Mouse (Mus musculus) thymus, adult 2 months (tissue): ENCODE data around the gene Tnfsf18.

Experiments used
- CTCF ChIP-seq: fragments of 200-500 bp; IDR thresholded peaks from 2 replicates; pipeline ENCODE4 v1.5.1; 2012; ENCODE audit warnings: mild to moderate bottlenecking, control low read depth, low read length, moderate library complexity, borderline replicate concordance; ENCODE audit not compliant: control insufficient read depth, poor library complexity, insufficient read depth; ENCODE audit errors: extremely low read depth
- POLR2A ChIP-seq: fragments of 200-500 bp; IDR thresholded peaks from 2 replicates; pipeline ENCODE4 v1.6.1; 2012; ENCODE audit warnings: mild to moderate bottlenecking, low read length, control low read depth, moderate library complexity; ENCODE audit not compliant: control insufficient read depth, poor library complexity, insufficient read depth; ENCODE audit errors: extremely low read depth

DNA sequence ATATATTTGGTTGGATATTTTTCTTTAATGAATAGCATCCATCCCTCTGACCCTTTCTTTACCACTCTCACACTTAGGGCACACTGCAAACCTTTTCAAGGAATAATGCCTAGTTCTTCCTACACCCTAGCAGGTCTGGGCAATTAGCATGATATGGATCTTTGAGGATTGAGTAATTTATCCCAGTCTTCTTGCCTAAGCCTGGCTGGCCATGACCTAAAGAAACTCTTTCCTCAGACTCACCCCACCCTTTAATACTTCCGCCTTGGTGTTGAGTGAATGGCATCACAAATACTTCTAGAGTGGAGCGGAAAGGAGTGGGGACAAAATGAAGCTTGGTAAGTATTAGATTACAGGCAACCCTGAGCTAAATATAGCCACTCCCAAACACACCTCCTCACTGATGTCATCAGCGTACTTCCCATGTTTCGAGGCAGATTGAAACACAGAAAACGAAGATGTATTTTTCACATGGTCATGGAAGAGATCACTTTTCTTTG is 56.2 kb downstream of the Tnfsf18 start:
- TF ChIP-seq CTCF (no peak), POLR2A (no peak)
